Mouse (Mus musculus): Measurements from ENCODE around the gene Lrig3. TPM values are rescaled to one million over a fixed set of nuclear protein-coding genes. Genes with fewer than 3 reads are reported as not detected.

Gene Lrig3
- polyA plus RNA-seq, 1 experiment from 2014 or later: 19.4 TPM

GRCm38 (mm10) chr10:125967436-125968160 is 1.6 kb downstream of the Lrig3 start:
- H3K36me3 ChIP-seq: no peaks in the 10 kb centered on the region
- no peaks in the 10 kb centered on the region for H3K27me3 ChIP-seq (replicated peaks)
- peak overlapping the region; percentile 89 for H3K4me3 ChIP-seq (replicated peaks)
- peak overlapping the region; percentile 95 for H3K27ac ChIP-seq
- no peak for ATAC-seq (ENCODE audit: insufficient read depth, low FRiP score, low read depth)
- WGBS: 9% methylated on average over 14 of the region's 14 CpGs
- no peaks in the 10 kb centered on the region for H3K9me3 ChIP-seq
- peak overlapping the region; percentile 72 for H3K4me2 ChIP-seq
- peaks cover 3% of the 10 kb centered on the region; the same call in 1 of the 2 replicates for H3K4me1 ChIP-seq
- H3K9ac ChIP-seq: peak overlapping the region; percentile 92; the same call in 1 of the 2 replicates

DNA sequence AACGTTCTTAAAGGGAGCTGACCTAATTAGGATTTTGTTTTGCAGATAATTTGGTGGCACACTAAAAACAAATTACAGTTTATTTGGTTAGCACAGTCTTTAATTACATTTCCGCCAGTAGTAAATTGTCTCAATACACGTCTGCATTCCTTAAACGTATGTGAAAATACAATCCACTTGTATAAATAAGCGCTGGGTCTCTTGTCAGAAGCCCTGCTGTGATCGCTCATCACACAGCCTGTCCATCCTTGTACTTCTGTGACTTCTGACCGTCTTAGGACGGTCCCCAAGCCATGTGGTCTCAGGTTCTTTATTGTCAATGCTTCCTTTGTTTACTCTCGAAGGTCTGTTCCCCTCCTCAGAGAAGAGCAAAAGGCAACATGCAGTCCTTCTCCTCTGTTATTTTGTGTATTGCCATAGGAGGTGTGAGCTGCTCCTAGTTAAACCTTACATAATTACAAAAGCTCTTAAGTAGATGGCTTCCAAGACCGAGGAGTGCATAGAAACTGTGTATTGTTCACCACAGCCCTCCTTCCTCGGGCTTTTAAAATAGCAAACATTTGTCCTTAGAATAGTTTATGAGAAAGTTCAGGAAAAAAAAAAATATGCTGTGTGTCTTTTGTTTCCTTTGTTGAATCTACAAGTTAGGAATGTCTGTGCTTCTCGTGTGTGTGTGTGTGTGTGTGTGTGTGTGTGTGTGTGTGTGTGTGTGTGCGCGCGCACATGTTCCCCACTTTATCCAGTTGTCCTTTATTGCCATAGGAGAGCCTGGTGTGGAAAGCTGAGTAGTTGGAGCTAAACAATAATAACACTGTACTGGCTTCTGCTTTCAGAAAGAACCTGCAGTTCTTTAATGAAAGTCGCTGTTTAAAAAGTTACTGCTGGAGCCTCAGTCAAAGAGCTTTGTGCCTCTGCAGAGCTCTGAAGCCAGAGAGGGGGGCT is 2.5 kb downstream of the Lrig3 start:
- WGBS: 10% methylated on average over 16 of the region's 16 CpGs
- peak overlapping the region; percentile 95 for H3K27ac ChIP-seq
- H3K4me3 ChIP-seq (replicated peaks): peak overlapping the region; percentile 89
- no peaks in the 10 kb centered on the region for H3K36me3 ChIP-seq
- peaks cover 7% of the 10 kb centered on the region; the same call in 1 of the 2 replicates for H3K4me1 ChIP-seq
- H3K4me2 ChIP-seq: peak overlapping the region; percentile 72
- no peaks in the 10 kb centered on the region for H3K9me3 ChIP-seq
- no peaks in the 10 kb centered on the region for H3K27me3 ChIP-seq (replicated peaks)
- ATAC-seq (ENCODE audit: insufficient read depth, low FRiP score, low read depth): no peak
- peak overlapping the region; percentile 92; the same call in 1 of the 2 replicates for H3K9ac ChIP-seq

DNA sequence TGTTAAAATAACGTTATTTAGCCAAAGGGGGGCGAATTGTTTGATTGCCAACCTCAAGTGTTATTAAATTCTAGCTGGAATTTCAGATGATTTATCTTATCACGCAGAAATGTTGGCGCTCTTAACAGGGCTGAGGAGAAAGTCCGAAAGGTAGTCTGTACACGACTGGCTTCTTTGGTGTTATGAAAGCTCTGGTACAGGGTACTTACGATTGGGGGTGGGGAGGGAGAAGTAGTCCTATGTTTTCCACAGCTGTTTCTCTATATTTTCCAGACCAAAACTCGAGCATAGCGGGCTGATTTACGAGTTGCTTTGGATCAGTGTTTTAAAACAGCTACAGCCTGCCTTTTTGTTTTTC is 3.1 kb downstream of the Lrig3 start:
- Histone ChIP-seq H3K4me2 (peak overlapping the region; percentile 72), H3K4me1 (peaks cover 7% of the 10 kb centered on the region; the same call in 1 of the 2 replicates), H3K4me3 (replicated peaks) (peak overlapping the region; percentile 89), H3K9ac (no peak overlapping the region), H3K27ac (peak overlapping the region; percentile 95), H3K9me3 (no peaks in the 10 kb centered on the region), H3K36me3 (no peaks in the 10 kb centered on the region), H3K27me3 (replicated peaks) (no peaks in the 10 kb centered on the region)
- no peak for ATAC-seq (ENCODE audit: insufficient read depth, low FRiP score, low read depth)
- WGBS: 13% methylated on average over 10 of the region's 10 CpGs

- Histone ChIP-seq H3K27ac (peak overlapping the region; percentile 95), H3K36me3 (no peaks in the 10 kb centered on the region), H3K4me2 (peak overlapping the region; percentile 72), H3K9ac (0 out of 2 replicates have a peak overlapping the region, but pooled peaks have one; percentile 17), H3K9me3 (no peaks in the 10 kb centered on the region), H3K4me1 (peaks cover 6% of the 10 kb centered on the region; the same call in 1 of the 2 replicates), H3K4me3 (replicated peaks) (peak overlapping the region; percentile 21; the same call in 1 of the 2 replicates), H3K27me3 (replicated peaks) (no peaks in the 10 kb centered on the region)
- ATAC-seq (ENCODE audit: insufficient read depth, low FRiP score, low read depth): no peak
- 54% methylated on average over 2 of the region's 2 CpGs for WGBS
Observed at GRCm38 (mm10) chr10:125970031-125970430, 4.1 kb downstream of the Lrig3 start.

GRCm38 (mm10) chr10:125970500-125970899 is 4.5 kb downstream of the Lrig3 start:
- Histone ChIP-seq H3K9ac (0 out of 2 replicates have a peak overlapping the region, but pooled peaks have one; percentile 17), H3K4me1 (peaks cover 4% of the 10 kb centered on the region; the same call in 1 of the 2 replicates), H3K27me3 (replicated peaks) (no peaks in the 10 kb centered on the region), H3K4me2 (peak overlapping the region; percentile 72), H3K36me3 (peaks cover 4% of the 10 kb centered on the region; the same call in 1 of the 2 replicates), H3K4me3 (replicated peaks) (peak overlapping the region; percentile 21; the same call in 1 of the 2 replicates), H3K9me3 (no peaks in the 10 kb centered on the region), H3K27ac (peak overlapping the region; percentile 95)
- ATAC-seq (ENCODE audit: insufficient read depth, low FRiP score, low read depth): no peak
- WGBS: 24% methylated on average over 4 of the region's 4 CpGs

- Histone ChIP-seq H3K36me3 (peaks cover 8% of the 10 kb centered on the region; the same call in 1 of the 2 replicates), H3K27ac (no peak overlapping the region), H3K4me1 (peaks cover 8% of the 10 kb centered on the region; the same call in 1 of the 2 replicates), H3K9me3 (no peaks in the 10 kb centered on the region), H3K4me2 (no peak overlapping the region), H3K27me3 (replicated peaks) (no peaks in the 10 kb centered on the region), H3K9ac (no peak overlapping the region), H3K4me3 (replicated peaks) (no peak overlapping the region)
- no peak for ATAC-seq (ENCODE audit: insufficient read depth, low FRiP score, low read depth)
- 53% methylated on average over 6 of the region's 7 CpGs for WGBS
Observed at GRCm38 (mm10) chr10:125973726-125974125, 7.8 kb downstream of the Lrig3 start.

DNA sequence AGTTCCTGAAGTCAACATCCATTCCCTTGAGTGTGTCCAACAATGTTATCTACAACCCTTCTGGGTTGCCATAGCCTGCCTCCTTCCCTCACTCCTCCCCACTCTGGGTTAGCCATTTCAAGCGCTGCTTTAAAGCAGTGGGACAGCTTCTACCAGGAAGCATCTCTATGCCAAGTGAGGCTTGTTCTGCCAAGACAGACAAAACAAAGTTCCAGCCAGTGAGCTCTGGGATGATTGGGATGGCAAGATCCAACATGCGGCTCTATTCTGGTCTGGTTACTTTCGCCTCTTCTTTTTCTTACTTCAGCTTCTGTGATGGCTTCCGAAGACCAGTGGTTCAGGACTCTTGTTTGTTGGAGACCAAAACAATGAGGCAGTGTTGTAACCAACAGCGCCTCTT is 16.0 kb downstream of the Lrig3 start:
- Histone ChIP-seq H3K36me3 (0 out of 2 replicates have a peak, but pooled peaks cover 6% of the 10 kb centered on the region), H3K9ac (no peak overlapping the region), H3K27me3 (replicated peaks) (no peaks in the 10 kb centered on the region), H3K27ac (peak overlapping the region; percentile 2; the same call in 1 of the 2 replicates), H3K9me3 (no peaks in the 10 kb centered on the region), H3K4me1 (0 out of 2 replicates have a peak, but pooled peaks cover 10% of the 10 kb centered on the region), H3K4me3 (replicated peaks) (no peak overlapping the region), H3K4me2 (no peak overlapping the region)
- 82% methylated on average over 5 of the region's 5 CpGs for WGBS
- ATAC-seq (ENCODE audit: insufficient read depth, low FRiP score, low read depth): no peak

- Histone ChIP-seq H3K4me3 (replicated peaks) (no peak overlapping the region), H3K27ac (no peak overlapping the region), H3K27me3 (replicated peaks) (no peaks in the 10 kb centered on the region), H3K4me1 (0 out of 2 replicates have a peak, but pooled peaks cover 4% of the 10 kb centered on the region), H3K36me3 (0 out of 2 replicates have a peak, but pooled peaks cover 9% of the 10 kb centered on the region), H3K9ac (no peak overlapping the region), H3K9me3 (no peaks in the 10 kb centered on the region), H3K4me2 (no peak overlapping the region)
- no peak for ATAC-seq (ENCODE audit: insufficient read depth, low FRiP score, low read depth)
- 75% methylated on average over 9 of the region's 9 CpGs for WGBS
Observed at GRCm38 (mm10) chr10:125984473-125985035, 18.6 kb downstream of the Lrig3 start.

GRCm38 (mm10) chr10:125985795-125986194 is 19.8 kb downstream of the Lrig3 start:
- H3K4me3 ChIP-seq (replicated peaks): no peak overlapping the region
- H3K27ac ChIP-seq: no peak overlapping the region
- H3K9ac ChIP-seq: no peak overlapping the region
- H3K4me1 ChIP-seq: 0 out of 2 replicates have a peak, but pooled peaks cover 4% of the 10 kb centered on the region
- H3K9me3 ChIP-seq: no peaks in the 10 kb centered on the region
- H3K36me3 ChIP-seq: 0 out of 2 replicates have a peak, but pooled peaks cover 9% of the 10 kb centered on the region
- 77% methylated on average over 1 of the region's 1 CpGs for whole genome bisulfite sequencing
- H3K4me2 ChIP-seq: no peak overlapping the region
- no peaks in the 10 kb centered on the region for H3K27me3 ChIP-seq (replicated peaks)
- no peak for ATAC-seq (ENCODE audit: insufficient read depth, low FRiP score, low read depth)

DNA sequence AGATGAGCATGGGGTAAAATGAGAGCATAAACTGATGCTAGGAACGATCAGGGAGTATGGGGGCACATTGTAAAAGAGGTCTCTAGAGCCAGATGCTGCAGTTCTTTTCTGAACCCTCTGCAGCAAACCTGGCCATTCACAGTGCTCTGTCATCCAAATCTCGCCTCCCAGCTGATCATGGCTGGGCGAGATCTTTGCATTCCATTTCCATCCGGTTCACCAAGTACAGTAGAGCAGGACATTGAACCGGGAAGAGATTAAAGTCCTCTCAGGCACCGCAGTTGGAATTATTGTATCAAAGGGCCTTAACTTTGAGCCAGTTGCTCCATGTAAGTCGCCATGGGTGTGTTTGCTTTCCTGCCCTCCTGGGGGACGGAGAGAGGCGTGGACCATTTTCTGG is 20.5 kb downstream of the Lrig3 start:
- Histone ChIP-seq H3K27me3 (replicated peaks) (no peaks in the 10 kb centered on the region), H3K4me2 (no peak overlapping the region), H3K36me3 (0 out of 2 replicates have a peak, but pooled peaks cover 9% of the 10 kb centered on the region), H3K4me3 (replicated peaks) (no peak overlapping the region), H3K9ac (no peak overlapping the region), H3K4me1 (no peaks in the 10 kb centered on the region), H3K27ac (no peak overlapping the region), H3K9me3 (no peaks in the 10 kb centered on the region)
- no peak for ATAC-seq (ENCODE audit: insufficient read depth, low FRiP score, low read depth)
- WGBS: 82% methylated on average over 9 of the region's 9 CpGs

- Histone ChIP-seq H3K36me3 (0 out of 2 replicates have a peak, but pooled peaks cover 9% of the 10 kb centered on the region), H3K4me2 (no peak overlapping the region), H3K27ac (peak overlapping the region; percentile 36), H3K4me3 (replicated peaks) (no peak overlapping the region), H3K27me3 (replicated peaks) (no peaks in the 10 kb centered on the region), H3K9ac (no peak overlapping the region), H3K4me1 (no peaks in the 10 kb centered on the region), H3K9me3 (no peaks in the 10 kb centered on the region)
- ATAC-seq (ENCODE audit: insufficient read depth, low FRiP score, low read depth): no peak
- WGBS: 53% methylated on average over 6 of the region's 6 CpGs
Observed at GRCm38 (mm10) chr10:125987307-125987706, 21.3 kb downstream of the Lrig3 start.
